Mouse (Mus musculus) stomach, postnatal 0 days (tissue): ENCODE data around the gene Zfp39.

ENCODE experiments used
- CTCF ChIP-seq: IDR thresholded peaks from 2 replicates; pipeline ENCODE4 v1.5.1; 2016; ENCODE audit warnings: antibody characterized with exemption, low read depth, mild to moderate bottlenecking, moderate library complexity
- EP300 ChIP-seq: optimal IDR thresholded peaks from 2 replicates; pipeline ENCODE3; 2016; ENCODE audit warnings: antibody characterized with exemption

GRCm38 (mm10) chr11:58938322-58939087, 34.5 kb upstream of the Zfp39 start, which contains the start of gene Rnf187:
- peak; percentile 24; the same call in 1 of the 2 replicates for TF ChIP-seq CTCF
- peak; percentile 97 for TF ChIP-seq EP300
